Mouse (Mus musculus): ENCODE data around the gene 9530068E07Rik. TPM values are rescaled to one million over a fixed set of nuclear protein-coding genes. Genes with fewer than 3 reads are reported as not detected.

Gene 9530068E07Rik
- polyA plus RNA-seq, 1 experiment from 2014 or later: 155 TPM

DNA sequence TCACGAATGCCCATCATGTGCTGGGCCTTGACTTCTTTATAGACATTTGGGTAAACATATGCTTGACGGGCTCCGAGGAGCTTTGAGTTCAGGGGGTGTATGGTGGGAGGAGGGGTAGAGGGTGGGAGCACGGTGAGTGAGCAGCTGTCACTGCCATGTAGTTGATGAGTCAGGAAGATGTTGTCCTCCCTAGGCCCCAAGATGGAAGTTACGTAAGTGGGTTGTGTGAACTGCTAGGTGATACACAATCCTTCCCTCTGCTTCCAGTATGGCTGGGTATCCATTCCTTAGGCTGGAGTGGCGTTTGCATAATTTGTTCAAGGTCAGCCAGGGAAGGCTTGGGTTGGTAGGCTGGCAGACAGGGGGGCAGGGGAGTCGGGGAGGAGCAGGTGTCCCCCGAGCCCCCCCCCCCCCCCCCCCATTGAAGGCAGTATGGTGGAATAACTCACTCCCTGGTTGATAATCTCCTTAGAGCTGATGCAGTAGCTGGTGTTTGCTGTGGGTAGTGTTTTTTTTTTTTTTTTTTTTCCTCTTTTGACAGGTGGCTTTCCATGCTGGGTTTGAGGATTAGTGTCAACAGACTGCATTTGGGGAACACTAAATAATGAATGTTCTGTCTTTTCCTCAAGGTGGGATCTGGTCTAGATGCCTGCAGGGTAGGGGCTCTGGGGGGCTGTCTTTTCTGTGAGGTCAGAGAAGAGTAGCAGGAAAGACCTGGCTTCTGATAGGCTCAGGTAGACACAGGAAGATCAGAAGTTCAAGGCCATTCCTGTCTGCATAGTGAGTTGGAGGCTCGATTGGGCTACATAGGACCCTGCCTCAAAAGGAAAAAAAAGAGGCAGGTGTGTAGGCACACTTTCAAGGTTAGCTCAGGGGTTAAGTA lies 26.7 kb upstream of the 9530068E07Rik start:
- no peaks in the 10 kb centered on the region for H3K9me3 ChIP-seq (ENCODE audit: low read length)
- no peak overlapping the region for H3K4me2 ChIP-seq (replicated peaks; ENCODE audit: low read depth, low read length)
- H3K4me3 ChIP-seq (ENCODE audit: low read depth, low read length): no peak overlapping the region
- DNase-seq (ENCODE audit: low spot score) (no peak), ATAC-seq (no peak)
- no peaks in the 10 kb centered on the region for H3K36me3 ChIP-seq (ENCODE audit: insufficient read depth, low read length)
- peaks cover 11% of the 10 kb centered on the region for H3K4me1 ChIP-seq (ENCODE audit: insufficient read depth, low read depth, low read length)
- no peaks in the 10 kb centered on the region for H3K27me3 ChIP-seq (replicated peaks; ENCODE audit: insufficient read depth, low read length)
- no peak overlapping the region for H3K9ac ChIP-seq (replicated peaks; ENCODE audit: low read depth)
- no peak overlapping the region for H3K27ac ChIP-seq (ENCODE audit: low read length)
- TF ChIP-seq EP300 (IDR thresholded peaks at IDR 0.05) (no peak), CTCF (IDR thresholded peaks at IDR 0.05) (no peak)
- WGBS: 75% methylated on average over 9 of the region's 9 CpGs

DNA sequence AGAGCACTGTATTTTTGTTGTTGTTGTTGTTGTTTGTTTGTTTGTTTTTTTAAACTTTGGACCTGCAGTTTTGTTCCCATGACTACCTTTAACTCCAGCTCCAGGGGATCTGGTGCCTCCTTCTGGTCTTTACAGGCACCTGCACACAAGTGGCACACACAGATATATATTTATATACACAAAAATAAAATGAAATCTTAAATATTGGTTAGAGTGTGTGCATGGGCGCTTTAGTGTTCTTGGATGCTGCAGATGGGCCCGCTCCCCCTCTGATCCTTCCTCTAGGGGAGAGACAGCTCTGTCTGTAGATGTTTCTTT lies 26.1 kb upstream of the 9530068E07Rik start:
- no peak overlapping the region for H3K4me3 ChIP-seq (ENCODE audit: low read depth, low read length)
- no peak overlapping the region for H3K9ac ChIP-seq (replicated peaks; ENCODE audit: low read depth)
- no peaks in the 10 kb centered on the region for H3K36me3 ChIP-seq (ENCODE audit: insufficient read depth, low read length)
- 88% methylated on average over 2 of the region's 2 CpGs for WGBS
- H3K4me1 ChIP-seq (ENCODE audit: insufficient read depth, low read depth, low read length): peaks cover 8% of the 10 kb centered on the region
- TF ChIP-seq EP300 (IDR thresholded peaks at IDR 0.05) (no peak), CTCF (IDR thresholded peaks at IDR 0.05) (peak; percentile 38; the same call in 1 of the 2 replicates)
- DNase-seq (ENCODE audit: low spot score) (no peak), ATAC-seq (no peak)
- H3K27ac ChIP-seq (ENCODE audit: low read length): 0 out of 2 replicates have a peak overlapping the region, but pooled peaks have one; percentile 38
- H3K27me3 ChIP-seq (replicated peaks; ENCODE audit: insufficient read depth, low read length): no peaks in the 10 kb centered on the region
- no peak overlapping the region for H3K4me2 ChIP-seq (replicated peaks; ENCODE audit: low read depth, low read length)
- no peaks in the 10 kb centered on the region for H3K9me3 ChIP-seq (ENCODE audit: low read length)

DNA sequence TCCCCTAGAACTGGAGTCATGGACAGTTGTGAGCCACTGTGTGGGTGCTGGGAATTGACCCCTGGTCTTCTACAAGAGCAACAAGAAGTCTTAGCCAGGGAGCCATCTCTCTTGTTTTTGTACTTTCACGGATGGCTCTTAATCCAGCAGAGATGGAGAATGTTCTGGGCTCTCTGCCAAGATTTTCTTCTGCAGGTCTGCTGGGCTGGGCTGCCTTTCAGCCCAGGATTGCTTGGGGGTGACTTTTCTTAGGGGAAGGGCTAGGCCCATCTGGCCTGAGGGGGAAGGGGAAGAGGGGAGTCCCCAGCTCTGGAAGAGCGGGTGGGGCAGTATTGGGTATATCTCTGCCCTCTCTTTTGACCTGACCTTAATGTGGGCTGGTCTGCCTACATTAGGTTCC lies 25.7 kb upstream of the 9530068E07Rik start:
- Histone ChIP-seq H3K4me3 (ENCODE audit: low read depth, low read length) (no peak overlapping the region), H3K9me3 (ENCODE audit: low read length) (no peaks in the 10 kb centered on the region), H3K27me3 (replicated peaks; ENCODE audit: insufficient read depth, low read length) (no peaks in the 10 kb centered on the region), H3K36me3 (ENCODE audit: insufficient read depth, low read length) (no peaks in the 10 kb centered on the region), H3K27ac (ENCODE audit: low read length) (0 out of 2 replicates have a peak overlapping the region, but pooled peaks have one; percentile 38), H3K4me2 (replicated peaks; ENCODE audit: low read depth, low read length) (no peak overlapping the region), H3K9ac (replicated peaks; ENCODE audit: low read depth) (no peak overlapping the region), H3K4me1 (ENCODE audit: insufficient read depth, low read depth, low read length) (peaks cover 6% of the 10 kb centered on the region)
- WGBS: 23% methylated on average over 2 of the region's 2 CpGs
- peak; percentile 61 for ATAC-seq
- TF ChIP-seq CTCF (IDR thresholded peaks at IDR 0.05): no peak
- TF ChIP-seq EP300 (IDR thresholded peaks at IDR 0.05): no peak
- DNase-seq (ENCODE audit: low spot score): peak; percentile 76

DNA sequence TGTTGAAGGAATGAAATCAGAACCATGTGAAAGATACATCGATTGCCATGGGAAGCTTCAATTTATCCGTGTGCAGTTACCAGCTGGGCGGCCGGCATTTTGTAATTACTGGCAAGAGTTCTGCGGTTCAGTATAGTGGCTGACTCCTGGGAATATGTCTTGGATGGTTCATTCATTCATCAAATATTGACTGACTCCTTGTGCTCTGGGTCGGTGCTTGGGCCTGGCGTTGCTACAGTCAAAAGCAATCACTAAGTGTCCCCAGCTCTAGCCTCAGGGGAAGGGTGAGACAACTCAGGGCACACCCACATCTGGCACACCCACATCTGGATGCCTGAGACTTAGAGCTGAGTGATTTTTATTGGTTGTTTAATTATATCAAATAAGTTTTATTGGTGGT lies 22.4 kb upstream of the 9530068E07Rik start:
- peaks cover 3% of the 10 kb centered on the region; the same call in 1 of the 2 replicates for H3K4me1 ChIP-seq (ENCODE audit: insufficient read depth, low read depth, low read length)
- H3K9me3 ChIP-seq (ENCODE audit: low read length): no peaks in the 10 kb centered on the region
- no peak overlapping the region for H3K4me3 ChIP-seq (ENCODE audit: low read depth, low read length)
- WGBS: 67% methylated on average over 7 of the region's 7 CpGs
- H3K27ac ChIP-seq (ENCODE audit: low read length): no peak overlapping the region
- peak; percentile 35; the same call in 1 of the 2 replicates for ATAC-seq
- no peak overlapping the region for H3K4me2 ChIP-seq (replicated peaks; ENCODE audit: low read depth, low read length)
- DNase-seq (ENCODE audit: low spot score): no peak
- H3K27me3 ChIP-seq (replicated peaks; ENCODE audit: insufficient read depth, low read length): no peaks in the 10 kb centered on the region
- TF ChIP-seq EP300 (IDR thresholded peaks at IDR 0.05): no peak
- no peak for TF ChIP-seq CTCF (IDR thresholded peaks at IDR 0.05)
- H3K36me3 ChIP-seq (ENCODE audit: insufficient read depth, low read length): peaks cover 30% of the 10 kb centered on the region; the same call in 1 of the 2 replicates
- no peak overlapping the region for H3K9ac ChIP-seq (replicated peaks; ENCODE audit: low read depth)

DNA sequence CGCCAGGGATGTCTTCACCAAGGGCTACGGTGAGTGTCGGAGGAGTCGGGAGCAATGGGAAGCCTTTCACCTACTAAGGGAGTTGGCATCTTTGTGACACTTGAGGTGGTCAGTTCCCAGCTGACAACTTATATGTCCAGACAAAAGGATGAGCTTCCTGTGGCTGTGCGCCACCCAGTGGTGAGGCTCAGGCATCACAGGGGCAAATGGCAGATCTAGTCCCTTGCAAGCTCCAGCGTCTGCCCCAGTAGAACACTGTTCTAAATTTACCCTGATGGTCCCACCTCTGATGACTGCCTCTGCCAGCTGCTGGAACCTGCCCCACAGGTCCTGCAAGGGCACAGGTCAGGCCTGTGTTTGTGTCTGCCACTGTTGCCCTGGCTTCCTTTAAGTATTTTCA lies 21.9 kb upstream of the 9530068E07Rik start:
- H3K27ac ChIP-seq (ENCODE audit: low read length): no peak overlapping the region
- H3K9me3 ChIP-seq (ENCODE audit: low read length): no peaks in the 10 kb centered on the region
- TF ChIP-seq CTCF (IDR thresholded peaks at IDR 0.05) (peak; percentile 96), EP300 (IDR thresholded peaks at IDR 0.05) (no peak)
- H3K27me3 ChIP-seq (replicated peaks; ENCODE audit: insufficient read depth, low read length): no peaks in the 10 kb centered on the region
- H3K4me3 ChIP-seq (ENCODE audit: low read depth, low read length): no peak overlapping the region
- H3K4me1 ChIP-seq (ENCODE audit: insufficient read depth, low read depth, low read length): peaks cover 3% of the 10 kb centered on the region; the same call in 1 of the 2 replicates
- no peak overlapping the region for H3K4me2 ChIP-seq (replicated peaks; ENCODE audit: low read depth, low read length)
- peaks cover 33% of the 10 kb centered on the region; the same call in 1 of the 2 replicates for H3K36me3 ChIP-seq (ENCODE audit: insufficient read depth, low read length)
- 60% methylated on average over 6 of the region's 6 CpGs for WGBS
- no peak overlapping the region for H3K9ac ChIP-seq (replicated peaks; ENCODE audit: low read depth)
- peak; percentile 52 for ATAC-seq
- peak; percentile 69 for DNase-seq (ENCODE audit: low spot score)

DNA sequence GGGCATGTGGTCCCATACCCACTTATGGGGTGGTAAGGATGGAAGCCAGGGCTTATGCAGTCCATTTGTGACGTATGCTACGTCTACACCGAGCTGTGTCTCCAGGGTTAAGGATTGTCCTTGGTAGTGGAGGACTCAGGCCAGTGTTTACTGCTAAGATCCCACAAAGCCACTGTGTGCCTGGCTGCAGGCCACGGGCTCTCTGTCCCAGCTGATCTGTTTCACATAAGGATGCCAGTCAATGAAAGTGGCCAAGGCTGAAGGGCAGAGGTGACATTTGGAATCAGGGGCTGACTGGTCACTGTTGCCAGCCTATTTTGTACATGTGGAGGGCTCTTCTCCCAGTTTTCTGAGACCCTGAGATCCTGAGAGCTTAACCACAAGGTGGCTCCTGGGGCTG lies 18.6 kb upstream of the 9530068E07Rik start:
- H3K4me1 ChIP-seq (ENCODE audit: insufficient read depth, low read depth, low read length): no peaks in the 10 kb centered on the region
- no peak overlapping the region for H3K4me3 ChIP-seq (ENCODE audit: low read depth, low read length)
- ATAC-seq: no peak
- WGBS: 90% methylated on average over 4 of the region's 4 CpGs
- DNase-seq (ENCODE audit: low spot score): no peak
- H3K9me3 ChIP-seq (ENCODE audit: low read length): no peaks in the 10 kb centered on the region
- peaks cover 43% of the 10 kb centered on the region for H3K36me3 ChIP-seq (ENCODE audit: insufficient read depth, low read length)
- TF ChIP-seq EP300 (IDR thresholded peaks at IDR 0.05) (no peak), CTCF (IDR thresholded peaks at IDR 0.05) (no peak)
- no peak overlapping the region for H3K9ac ChIP-seq (replicated peaks; ENCODE audit: low read depth)
- no peak overlapping the region for H3K4me2 ChIP-seq (replicated peaks; ENCODE audit: low read depth, low read length)
- no peaks in the 10 kb centered on the region for H3K27me3 ChIP-seq (replicated peaks; ENCODE audit: insufficient read depth, low read length)
- no peak overlapping the region for H3K27ac ChIP-seq (ENCODE audit: low read length)
